Mouse (Mus musculus) layer of hippocampus, adult 9-11 months (tissue): Measurements from ENCODE around the gene Gm20388.
A peak's percentile ranks its signal among the peaks of the same experiment; 100 is the strongest.

Experiments used
- DNase-seq: peaks from one replicate; pipeline ENCODE4 v3.0.0; 2022

Gm20388 gene

DNA sequence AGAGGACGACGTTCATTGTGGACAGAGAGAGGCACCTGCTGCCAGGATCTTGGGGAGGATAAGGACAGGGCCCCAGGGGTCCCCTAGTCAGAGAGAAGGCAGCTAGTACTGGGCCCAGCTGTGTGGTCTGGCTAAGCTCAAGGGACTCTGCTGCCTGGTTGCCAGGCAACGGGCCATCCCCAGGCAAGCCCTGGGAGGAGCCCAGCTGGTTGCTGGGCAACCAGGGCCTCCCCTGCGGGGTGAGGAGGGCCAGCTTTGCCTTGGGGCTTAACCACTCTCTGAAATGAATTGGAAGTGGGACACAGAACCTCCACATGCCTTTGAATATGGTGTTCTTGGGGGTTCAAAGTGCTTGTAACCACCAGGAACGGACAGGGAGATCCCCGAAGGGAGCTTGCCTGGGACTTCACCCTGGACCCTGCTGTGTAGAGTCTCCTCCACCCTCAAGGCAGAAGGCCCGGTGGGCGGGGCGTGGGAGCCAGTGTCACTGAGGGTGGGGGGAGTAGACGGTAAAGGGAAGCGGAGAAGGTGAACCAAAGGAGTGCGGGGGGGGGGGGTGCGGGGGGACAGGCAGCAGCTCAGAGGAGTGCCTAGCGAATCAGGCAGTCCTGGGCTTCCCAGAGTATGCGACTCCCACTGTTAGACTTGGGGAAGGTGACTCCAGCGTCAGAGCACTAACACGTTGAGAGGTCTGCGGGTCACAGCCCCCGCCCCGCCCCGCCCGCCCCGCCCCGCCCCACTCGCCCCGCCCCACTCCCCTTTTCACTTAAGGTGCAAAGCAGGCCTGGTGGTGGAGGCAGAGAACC, 266.9 kb downstream of the Gm20388 start, which contains the start of gene Fam92b:
Gene Fam92b, minus strand, starts transcription at position 149 of the 806 bp plus-strand sequence.
- peak; percentile 72 for DNase-seq

DNA sequence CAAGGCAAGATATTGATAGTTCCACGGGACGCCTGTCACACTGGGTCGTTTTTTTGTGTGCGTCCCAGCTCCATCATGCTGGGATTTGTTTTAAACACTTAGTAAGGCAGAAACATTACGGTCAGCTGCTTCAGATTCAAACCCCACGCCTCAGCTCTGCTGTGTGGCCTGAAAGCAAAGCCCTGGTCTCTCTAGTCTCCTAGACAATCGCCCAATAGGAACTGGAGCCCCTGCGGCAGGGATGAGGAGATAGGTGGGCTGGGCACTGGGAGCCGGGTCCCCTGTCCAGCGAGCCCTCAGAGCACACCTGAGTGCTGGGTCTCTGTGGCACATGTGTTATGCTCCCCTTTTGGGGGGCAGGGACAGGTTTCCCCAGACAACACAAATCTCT, 267.5 kb downstream of the Gm20388 start:
- no peak for DNase-seq

GRCm38 (mm10) chr8:120179027-120179431, 268.4 kb downstream of the Gm20388 start:
- DNase-seq, result peak; percentile 78

DNA sequence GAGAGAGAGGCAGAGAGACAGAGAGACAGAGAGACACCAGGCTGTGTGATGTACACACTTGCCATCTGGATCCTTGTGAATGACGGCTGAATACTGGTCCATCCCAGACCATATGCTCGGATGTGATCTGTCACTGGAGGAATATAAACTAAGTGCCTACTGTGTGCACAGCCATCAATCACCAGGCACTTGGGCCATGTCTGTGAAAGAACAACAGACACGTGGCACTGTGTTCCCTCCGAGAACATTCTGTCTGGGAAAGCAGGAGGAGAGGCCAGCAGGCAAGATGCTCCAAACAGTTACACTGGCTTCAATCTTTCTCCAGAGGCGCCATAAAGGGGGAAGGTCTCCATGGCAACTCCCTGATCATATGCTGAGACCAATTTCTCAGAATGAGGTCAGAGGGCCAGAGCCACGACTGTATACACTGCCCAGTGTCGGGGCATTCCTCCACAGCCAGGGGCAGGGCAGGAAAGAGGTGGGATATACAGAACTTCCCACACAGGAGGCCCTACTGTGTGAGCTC, 269.9 kb downstream of the Gm20388 start:
- no peak for DNase-seq

GRCm38 (mm10) chr8:120181274-120181673, 270.6 kb downstream of the Gm20388 start:
- no peak for DNase-seq

GRCm38 (mm10) chr8:120181861-120182414, 271.3 kb downstream of the Gm20388 start:
- DNase-seq, result no peak

DNA sequence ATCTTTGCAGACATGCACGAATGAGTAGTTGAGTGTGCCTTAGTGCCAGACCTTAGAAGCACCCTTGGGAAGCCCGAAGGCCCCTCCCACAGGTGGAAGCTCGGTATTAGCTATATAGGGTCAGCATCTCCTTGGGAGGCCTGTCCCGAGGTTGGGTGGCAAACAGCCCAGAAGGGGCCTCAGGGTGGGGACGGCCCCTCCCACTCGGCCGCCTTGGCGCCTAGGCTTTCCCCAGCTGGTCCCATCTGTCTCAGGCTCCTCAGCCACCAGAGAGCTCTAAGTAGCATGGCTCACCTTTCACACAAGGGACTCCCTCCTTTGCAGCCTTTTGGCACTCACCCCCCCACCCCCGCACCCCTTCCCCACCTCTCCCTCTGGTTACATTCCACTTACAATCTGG, 273.7 kb downstream of the Gm20388 start:
- DNase-seq, result no peak

GRCm38 (mm10) chr8:120184850-120185792, 274.5 kb downstream of the Gm20388 start:
- no peak for DNase-seq

DNA sequence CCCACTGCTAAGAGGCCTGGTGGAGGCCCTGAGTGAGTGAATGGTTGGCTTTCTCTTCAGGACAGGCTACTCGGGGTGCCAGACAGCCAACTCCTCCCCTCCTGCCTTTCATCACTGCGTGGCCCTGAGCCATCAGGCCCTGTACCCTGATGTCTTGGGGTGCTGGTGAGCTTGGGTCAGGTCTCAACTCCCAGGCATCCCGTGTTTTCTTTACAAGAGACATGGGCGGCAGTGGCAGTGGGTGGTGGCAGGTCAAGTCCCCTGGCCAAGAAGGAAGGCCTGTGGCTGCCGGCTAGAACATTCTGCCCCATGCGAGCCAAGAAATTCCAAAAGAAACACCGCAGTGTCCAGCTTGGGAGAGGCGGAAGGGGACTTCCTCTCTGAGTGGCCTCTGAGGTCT, 275.8 kb downstream of the Gm20388 start:
- DNase-seq, result no peak

GRCm38 (mm10) chr8:120188510-120188909, 277.9 kb downstream of the Gm20388 start:
- DNase-seq, result no peak

GRCm38 (mm10) chr8:120189440-120189839, 278.8 kb downstream of the Gm20388 start:
- DNase-seq, result no peak

DNA sequence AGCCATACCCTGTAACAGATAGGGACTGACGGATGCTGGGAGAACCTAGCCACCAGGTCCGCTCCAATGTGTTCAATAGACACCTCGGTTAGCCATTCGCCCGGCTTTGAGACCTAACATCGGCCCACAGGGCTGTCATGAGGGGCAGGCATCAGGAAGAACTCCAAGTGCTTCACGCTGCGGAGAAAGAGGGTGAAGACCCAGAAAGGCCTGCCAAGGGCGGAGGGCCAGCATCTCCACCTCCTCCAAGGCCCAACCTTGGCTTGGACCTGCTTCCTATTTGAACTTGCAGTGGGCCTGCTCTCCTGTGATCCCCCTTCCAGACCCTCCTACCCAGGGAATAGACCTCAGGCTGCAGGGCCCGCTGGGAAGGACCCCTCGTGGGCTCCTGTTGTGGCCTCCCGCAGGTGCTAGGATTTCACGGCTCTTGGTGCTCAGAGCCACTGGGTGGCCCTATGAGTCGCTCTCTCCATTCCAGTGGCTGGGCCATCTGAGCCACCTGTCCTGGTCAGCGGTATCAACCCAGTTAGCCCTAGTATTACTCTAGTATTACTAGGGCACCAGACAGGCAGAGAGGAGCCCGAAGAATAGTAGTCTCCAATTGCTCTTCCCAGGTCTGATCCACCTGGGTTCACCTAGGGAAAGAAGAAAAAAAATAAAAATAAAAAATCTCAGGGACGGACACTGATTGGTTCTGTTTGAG, 279.6 kb downstream of the Gm20388 start:
- no peak for DNase-seq

GRCm38 (mm10) chr8:120190810-120191413, 280.3 kb downstream of the Gm20388 start:
- DNase-seq, result peak; percentile 88

DNA sequence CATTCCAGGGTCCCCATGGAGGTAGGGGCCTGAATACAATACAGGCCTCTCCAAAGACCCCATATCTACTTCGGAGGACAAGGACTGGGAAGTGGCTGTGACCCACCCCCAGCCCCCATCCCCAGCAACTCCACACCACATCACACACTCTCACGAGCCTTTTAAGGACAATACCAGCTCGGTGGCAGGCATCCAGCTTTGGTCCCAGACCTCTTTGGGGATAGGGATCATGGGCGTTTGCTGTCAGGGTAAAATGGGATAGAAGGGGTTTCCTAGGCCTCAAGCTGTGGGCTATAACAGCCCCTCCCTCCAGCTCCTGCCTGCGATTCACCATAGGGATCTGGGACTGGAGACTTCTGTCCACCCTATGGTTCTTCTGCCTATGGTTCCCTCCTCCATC, 281.0 kb downstream of the Gm20388 start:
- no peak for DNase-seq

GRCm38 (mm10) chr8:120192118-120192517, 281.5 kb downstream of the Gm20388 start:
- DNase-seq, result no peak

GRCm38 (mm10) chr8:120201351-120201750, 290.7 kb downstream of the Gm20388 start:
- no peak for DNase-seq

DNA sequence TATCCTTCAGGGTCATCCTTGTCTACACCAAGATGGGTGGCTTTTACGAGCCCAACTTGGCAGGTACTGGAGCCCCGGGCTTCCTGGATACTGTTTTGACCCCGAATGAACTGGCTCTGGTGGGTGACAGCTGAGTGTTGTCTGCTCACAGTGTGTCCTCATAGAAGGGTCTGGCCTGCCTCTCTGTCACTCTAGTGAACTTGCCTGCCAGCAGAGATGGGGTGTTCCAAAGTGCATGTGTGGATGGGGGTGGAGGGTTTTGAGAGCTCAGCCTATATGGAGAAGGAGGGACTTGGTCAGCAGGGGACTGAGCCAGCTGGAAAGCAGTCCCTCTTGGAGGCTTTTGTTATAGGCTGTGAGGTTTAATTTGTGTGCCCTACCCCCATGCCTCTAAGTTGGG, 291.9 kb downstream of the Gm20388 start:
- DNase-seq, result no peak

DNA sequence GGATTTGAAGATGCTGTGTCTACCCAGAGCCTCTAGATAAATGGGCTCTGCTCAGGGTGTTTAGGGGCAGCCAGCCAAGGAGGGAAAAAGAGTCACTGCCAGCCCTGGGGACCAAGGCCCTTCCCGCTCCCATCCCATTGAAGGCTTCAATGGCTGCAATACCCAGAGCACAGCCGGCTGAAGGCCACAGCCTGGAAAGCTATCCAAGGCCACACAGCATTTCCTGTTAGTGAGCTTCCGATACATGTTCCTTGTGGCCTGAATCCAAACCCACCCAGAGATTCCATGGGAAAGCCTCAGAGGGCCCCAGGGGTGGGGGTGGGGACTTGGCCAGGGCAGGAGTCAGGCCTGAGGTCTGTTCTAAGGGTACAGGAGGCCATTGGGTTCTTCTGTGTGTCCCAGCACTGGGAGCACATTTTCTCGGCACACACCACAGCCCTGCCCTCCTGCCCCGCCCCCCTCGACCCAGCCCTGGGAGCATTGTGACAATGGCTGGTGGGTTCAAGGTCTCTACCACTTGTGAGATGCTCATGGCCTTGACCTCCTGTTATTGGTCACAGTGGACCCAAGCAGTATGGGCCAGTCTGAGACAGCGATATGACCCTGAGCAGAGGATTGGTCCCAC, 294.2 kb downstream of the Gm20388 start:
- no peak for DNase-seq

DNA sequence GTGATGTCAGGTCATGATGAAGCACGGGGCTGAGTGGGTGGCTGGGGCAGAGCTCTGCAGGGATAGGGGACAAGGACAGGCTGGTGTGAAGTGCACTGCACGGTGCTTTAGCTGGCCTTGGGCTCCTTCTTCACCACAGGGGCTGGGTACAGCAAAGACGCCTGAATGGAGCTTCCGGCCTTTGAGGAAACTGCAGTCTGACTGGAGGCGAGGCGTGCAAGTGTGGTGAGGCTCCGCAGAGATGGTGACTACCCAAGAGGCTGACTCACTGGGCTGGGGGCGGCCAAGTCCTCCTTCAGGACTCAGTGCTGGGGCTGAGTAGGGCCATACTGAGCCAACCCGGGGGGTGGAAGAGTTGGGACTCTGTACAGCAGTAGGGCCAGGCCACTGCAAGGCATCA, 295.3 kb downstream of the Gm20388 start:
- no peak for DNase-seq

DNA sequence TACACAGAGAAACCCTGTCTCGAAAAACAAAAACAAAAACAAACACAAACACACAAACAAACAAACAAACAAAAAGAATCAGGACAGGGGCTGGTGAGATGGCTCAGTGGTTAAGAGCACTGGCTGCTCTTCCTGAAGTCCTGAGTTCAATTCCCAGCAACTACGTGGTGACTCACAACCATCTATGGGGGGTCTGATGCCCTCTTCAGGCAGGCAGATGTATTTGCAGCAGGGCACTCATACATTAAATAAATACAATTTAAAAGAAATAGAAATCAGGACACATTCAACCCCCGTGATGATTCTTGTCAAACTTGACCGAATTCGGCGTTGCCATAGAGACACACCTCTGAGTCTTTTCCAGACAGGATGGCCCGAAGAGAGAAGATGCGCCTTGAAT, 296.7 kb downstream of the Gm20388 start:
- DNase-seq, result no peak

GRCm38 (mm10) chr8:120208113-120208512, 297.5 kb downstream of the Gm20388 start:
- DNase-seq, result no peak

DNA sequence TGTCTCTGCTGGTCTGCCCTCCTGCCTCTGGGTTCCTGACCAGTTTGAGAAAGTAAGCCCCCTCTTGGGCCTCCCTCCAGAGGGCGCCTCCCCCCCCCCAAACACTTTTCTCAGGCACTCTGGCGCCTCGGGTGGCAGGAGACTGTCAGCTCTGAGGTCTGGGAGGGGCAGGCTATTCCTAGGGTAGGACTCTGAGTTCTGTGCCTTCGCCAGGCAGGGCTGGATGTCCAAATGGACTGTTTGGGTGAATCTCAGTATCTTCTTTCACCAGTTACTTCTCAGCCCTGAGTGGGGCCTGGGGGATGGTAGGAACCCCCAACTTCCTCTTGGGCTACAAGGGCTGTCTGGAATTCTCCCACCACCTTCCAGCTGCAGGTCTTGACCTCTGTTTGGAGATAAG, 300.7 kb downstream of the Gm20388 start:
- no peak for DNase-seq
